Mouse (Mus musculus) intestine, embryonic 16.5 days (tissue): ENCODE measurements around the gene Slc19a2. TPM values are rescaled to one million over a fixed set of nuclear protein-coding genes. Genes with fewer than 3 reads are reported as not detected.

ENCODE experiments used
- ATAC-seq: fragments of 200-750 bp; cut with Nextera tagmentation; 2 replicates; pipeline ENCODE4 v1.8.0; 2017; ENCODE audit warnings: moderate TSS enrichment, moderate library complexity
- H3K27ac ChIP-seq: fragments of 300-500 bp; sonication (generic); 2 replicates; pipeline ENCODE4 v1.5.1; 2014; ENCODE audit warnings: mild to moderate bottlenecking, low read length
- H3K27me3 ChIP-seq: fragments of 300-500 bp; sonication (generic); replicated peaks from 2 replicates; pipeline ENCODE4 v1.6.1; 2014; ENCODE audit warnings: low read length, control low read depth, mixed read lengths; ENCODE audit not compliant: control insufficient read depth, insufficient read depth
- H3K36me3 ChIP-seq: fragments of 300-500 bp; sonication (generic); 2 replicates; pipeline ENCODE4 v1.6.1; 2014; ENCODE audit warnings: low read length, control low read depth; ENCODE audit not compliant: control insufficient read depth, insufficient read depth
- H3K4me1 ChIP-seq: fragments of 300-500 bp; sonication (generic); 2 replicates; pipeline ENCODE4 v1.6.1; 2014; ENCODE audit warnings: low read length, control low read depth, mixed read lengths; ENCODE audit not compliant: control insufficient read depth, insufficient read depth
- H3K4me2 ChIP-seq: fragments of 300-500 bp; sonication (generic); 2 replicates; pipeline ENCODE4 v1.6.1; 2014; ENCODE audit warnings: low read depth, low read length, control low read depth
- H3K4me3 ChIP-seq: fragments of 300-500 bp; sonication (generic); 2 replicates; pipeline ENCODE4 v1.5.1; 2014; ENCODE audit warnings: mild to moderate bottlenecking, low read length
- H3K9ac ChIP-seq: fragments of 300-500 bp; sonication (generic); 2 replicates; pipeline ENCODE4 v1.6.1; 2014; ENCODE audit warnings: low read depth, low read length
- H3K9me3 ChIP-seq: fragments of 300-500 bp; sonication (generic); 2 replicates; pipeline ENCODE4 v1.6.1; 2016; ENCODE audit warnings: low read length, control low read depth; ENCODE audit not compliant: control insufficient read depth
- WGBS: fragments of 180-500 bp; shearing (Covaris S2); extraction: QIAGEN DNeasy Blood & Tissue Kit; methylation state at CpG from one replicate; pipeline ENCODE4 v1.1.7; 2014; 5-methylcytosine and 5-hydroxymethylcytosine counted together
- polyA plus RNA-seq: library from polyadenylated mRNA; unstranded; fragments of >200 nt; fragmentation: Nextera tagmentation; extraction: Ambion mirVana; gene quantifications from 2 replicates; pipeline ENCODE4 v1.2.1, GENCODE M21; 2015

Gene Slc19a2
- polyA plus RNA-seq, 1 experiment from 2014 or later = 10.9 TPM

GRCm38 (mm10) chr1:164275455-164275954, 26.7 kb downstream of the Slc19a2 start, which contains the start of gene Ccdc181:
TSS of gene Ccdc181 (plus strand) at chr1:164275585.
- no peaks in the 10 kb centered on the region for H3K27me3 ChIP-seq
- H3K4me2 ChIP-seq = peak within 1 kb of the TSS; percentile 88
- H3K36me3 ChIP-seq = no peaks in the 10 kb centered on the region
- H3K4me3 ChIP-seq = peak within 1 kb of the TSS; percentile 63
- peak within 1 kb of the TSS; percentile 68 for H3K9ac ChIP-seq
- under 1% methylated on average over 31 of the region's 31 CpGs for WGBS
- peak; percentile 100 for ATAC-seq
- H3K4me1 ChIP-seq = no peaks in the 10 kb centered on the region
- H3K27ac ChIP-seq = peak within 1 kb of the TSS; percentile 37
- no peaks in the 10 kb centered on the region for H3K9me3 ChIP-seq

- Histone ChIP-seq H3K4me2 (no peak overlapping the region), H3K4me1 (no peaks in the 10 kb centered on the region), H3K27ac (no peak overlapping the region), H3K9ac (no peak overlapping the region), H3K27me3 (no peaks in the 10 kb centered on the region), H3K36me3 (no peaks in the 10 kb centered on the region), H3K4me3 (no peak overlapping the region), H3K9me3 (no peaks in the 10 kb centered on the region)
- ATAC-seq = no peak
- 85% methylated on average over 3 of the region's 3 CpGs for WGBS
These were observed 27.7 kb downstream of the Slc19a2 start for GRCm38 (mm10) chr1:164276552-164276951.

- H3K27me3 ChIP-seq = no peaks in the 10 kb centered on the region
- WGBS = 69% methylated on average over 4 of the region's 4 CpGs
- H3K9ac ChIP-seq = no peak overlapping the region
- H3K36me3 ChIP-seq = no peaks in the 10 kb centered on the region
- H3K4me3 ChIP-seq = no peak overlapping the region
- no peaks in the 10 kb centered on the region for H3K9me3 ChIP-seq
- no peaks in the 10 kb centered on the region for H3K4me1 ChIP-seq
- no peak overlapping the region for H3K27ac ChIP-seq
- H3K4me2 ChIP-seq = no peak overlapping the region
- ATAC-seq = no peak
These were observed 30.5 kb downstream of the Slc19a2 start for GRCm38 (mm10) chr1:164279332-164279731.

- H3K27me3 ChIP-seq = no peaks in the 10 kb centered on the region
- H3K9ac ChIP-seq = no peak overlapping the region
- H3K4me3 ChIP-seq = no peak overlapping the region
- H3K4me2 ChIP-seq = no peak overlapping the region
- H3K27ac ChIP-seq = no peak overlapping the region
- no peaks in the 10 kb centered on the region for H3K9me3 ChIP-seq
- H3K36me3 ChIP-seq = no peaks in the 10 kb centered on the region
- ATAC-seq = no peak
- WGBS = 90% methylated on average over 3 of the region's 3 CpGs
- H3K4me1 ChIP-seq = no peaks in the 10 kb centered on the region
These were observed 35.2 kb downstream of the Slc19a2 start for GRCm38 (mm10) chr1:164284007-164284406.

- 69% methylated on average over 15 of the region's 15 CpGs for WGBS
- Histone ChIP-seq H3K27ac (no peak overlapping the region), H3K9ac (no peak overlapping the region), H3K36me3 (no peaks in the 10 kb centered on the region; the same call in 1 of the 2 replicates), H3K27me3 (no peaks in the 10 kb centered on the region), H3K9me3 (no peaks in the 10 kb centered on the region), H3K4me2 (no peak overlapping the region), H3K4me1 (no peaks in the 10 kb centered on the region), H3K4me3 (no peak overlapping the region)
- no peak for ATAC-seq
These were observed 38.6 kb downstream of the Slc19a2 start for GRCm38 (mm10) chr1:164287406-164287805.

- no peak overlapping the region for H3K9ac ChIP-seq
- H3K27me3 ChIP-seq = no peaks in the 10 kb centered on the region
- H3K36me3 ChIP-seq = peaks cover 2% of the 10 kb centered on the region; the same call in 1 of the 2 replicates
- H3K9me3 ChIP-seq = no peaks in the 10 kb centered on the region
- WGBS = 88% methylated on average over 5 of the region's 5 CpGs
- H3K4me1 ChIP-seq = no peaks in the 10 kb centered on the region
- no peak overlapping the region for H3K4me3 ChIP-seq
- no peak for ATAC-seq
- H3K4me2 ChIP-seq = no peak overlapping the region
- no peak overlapping the region for H3K27ac ChIP-seq
These were observed 43.2 kb downstream of the Slc19a2 start for GRCm38 (mm10) chr1:164292040-164292439.

- 83% methylated on average over 6 of the region's 6 CpGs for WGBS
- peak; percentile 78 for ATAC-seq
- no peak overlapping the region for H3K9ac ChIP-seq
- H3K27me3 ChIP-seq = no peaks in the 10 kb centered on the region
- peaks cover 5% of the 10 kb centered on the region for H3K36me3 ChIP-seq
- H3K4me3 ChIP-seq = no peak overlapping the region
- no peaks in the 10 kb centered on the region for H3K9me3 ChIP-seq
- no peaks in the 10 kb centered on the region for H3K4me1 ChIP-seq
- no peak overlapping the region; the same call in 1 of the 2 replicates for H3K27ac ChIP-seq
- no peak overlapping the region for H3K4me2 ChIP-seq
These were observed 45.2 kb downstream of the Slc19a2 start for GRCm38 (mm10) chr1:164294071-164294470.

GRCm38 (mm10) chr1:164296473-164296872, 47.6 kb downstream of the Slc19a2 start:
- Histone ChIP-seq H3K4me2 (no peak overlapping the region), H3K4me1 (no peaks in the 10 kb centered on the region), H3K36me3 (peaks cover 12% of the 10 kb centered on the region), H3K9me3 (no peaks in the 10 kb centered on the region), H3K4me3 (no peak overlapping the region), H3K9ac (no peak overlapping the region), H3K27ac (no peak overlapping the region), H3K27me3 (no peaks in the 10 kb centered on the region)
- WGBS = 97% methylated on average over 4 of the region's 5 CpGs
- no peak for ATAC-seq

GRCm38 (mm10) chr1:164301949-164302348, 53.1 kb downstream of the Slc19a2 start:
- Histone ChIP-seq H3K4me1 (peaks cover 7% of the 10 kb centered on the region; the same call in 1 of the 2 replicates), H3K36me3 (peaks cover 12% of the 10 kb centered on the region), H3K27me3 (no peaks in the 10 kb centered on the region), H3K4me3 (no peak overlapping the region), H3K27ac (no peak overlapping the region), H3K9me3 (no peaks in the 10 kb centered on the region), H3K4me2 (no peak overlapping the region), H3K9ac (no peak overlapping the region)
- 89% methylated on average over 4 of the region's 4 CpGs for WGBS
- no peak for ATAC-seq

- no peak for ATAC-seq
- H3K9me3 ChIP-seq = no peaks in the 10 kb centered on the region
- peaks cover 9% of the 10 kb centered on the region for H3K36me3 ChIP-seq
- peaks cover 7% of the 10 kb centered on the region; the same call in 1 of the 2 replicates for H3K4me1 ChIP-seq
- no peak within 1 kb of the TSS for H3K4me2 ChIP-seq
- 90% methylated on average over 5 of the region's 5 CpGs for WGBS
- H3K4me3 ChIP-seq = no peak within 1 kb of the TSS
- no peak within 1 kb of the TSS for H3K9ac ChIP-seq
- no peak within 1 kb of the TSS for H3K27ac ChIP-seq
- H3K27me3 ChIP-seq = no peaks in the 10 kb centered on the region
These were observed 55.0 kb downstream of the Slc19a2 start, which contains the start of gene Nme7 for GRCm38 (mm10) chr1:164303821-164304220. TSS of gene Nme7 (plus strand) at chr1:164304121.
